Mouse (Mus musculus): ENCODE results near the gene Acsm3. TPM values are rescaled to one million over a fixed set of nuclear protein-coding genes. Genes with fewer than 3 reads are reported as not detected.

The Acsm3 gene
- total RNA-seq, 2 experiments from 2014 or later, result 0.62 to 0.67 TPM

DNA sequence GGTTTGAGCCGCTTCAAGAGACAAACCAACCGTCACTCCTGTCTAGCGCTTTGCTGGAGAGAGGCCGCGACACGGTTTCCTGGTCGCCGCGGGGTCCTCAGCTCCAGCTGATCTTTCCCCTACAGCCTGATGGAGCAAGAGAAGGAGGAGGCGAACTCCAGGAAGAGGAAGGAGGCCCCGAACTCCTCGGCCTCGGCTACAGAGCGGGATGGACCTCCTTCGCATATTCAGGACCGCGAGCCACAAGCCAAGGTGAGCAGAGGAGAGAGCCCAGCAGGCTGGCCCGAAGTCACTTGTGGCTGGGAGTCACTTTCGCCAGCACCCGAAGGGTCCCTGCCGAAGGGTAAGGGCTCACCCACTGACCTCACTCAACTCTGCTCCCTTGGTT, 33.5 kb downstream of the Acsm3 start:
- no peak for DNase-seq
- intact Hi-C loops (cut with DNase I), result loop anchor here (5.0 kb wide), 2 partner anchors 72 to 98 kb away; partner anchors contain the start of gene Thumpd1

DNA sequence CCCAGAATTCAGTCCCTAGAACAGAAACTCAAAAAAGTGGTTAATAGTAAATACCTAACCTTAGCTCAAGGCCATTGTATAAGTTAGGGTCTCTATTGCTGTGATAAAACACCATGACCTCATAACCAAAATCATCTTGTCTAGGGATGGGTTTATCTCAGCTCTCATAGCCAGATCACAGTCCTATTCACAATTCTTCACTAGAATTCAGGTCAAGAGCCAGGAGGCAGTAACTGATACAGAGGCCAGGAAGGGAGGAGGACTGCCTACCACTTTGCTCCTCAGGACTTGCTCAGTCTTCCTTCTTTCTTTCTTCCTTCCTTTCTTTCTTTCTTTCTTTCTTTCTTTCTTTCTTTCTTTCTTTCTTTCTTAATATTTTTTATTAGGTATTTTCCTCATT, 34.6 kb downstream of the Acsm3 start:
- intact Hi-C loops (cut with DNase I), result no loop called here
- no peak for DNase-seq

DNA sequence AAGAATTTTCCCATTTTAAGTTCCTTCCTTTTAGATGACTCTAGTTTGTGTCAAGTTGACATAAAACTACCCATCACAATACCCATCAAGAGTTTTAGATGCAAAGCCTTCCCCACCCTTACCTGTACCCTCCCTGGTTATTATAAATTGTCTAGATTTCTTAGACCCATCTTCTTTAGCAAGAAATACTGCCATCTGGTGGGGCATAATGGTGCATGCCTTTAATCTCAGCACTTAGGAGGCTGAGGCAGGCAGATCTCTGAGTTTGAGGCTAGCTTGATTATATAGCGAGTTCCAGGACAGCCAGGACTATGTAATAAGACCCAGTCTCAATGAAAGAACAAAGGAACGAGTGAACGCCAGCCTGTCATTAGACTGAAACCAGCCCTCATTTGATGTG, 39.8 kb downstream of the Acsm3 start:
- intact Hi-C loops (cut with DNase I), result loop anchor here (5.0 kb wide), 1 partner anchor 128 kb away; no protein-coding TSS in a partner anchor
- no peak for DNase-seq

DNA sequence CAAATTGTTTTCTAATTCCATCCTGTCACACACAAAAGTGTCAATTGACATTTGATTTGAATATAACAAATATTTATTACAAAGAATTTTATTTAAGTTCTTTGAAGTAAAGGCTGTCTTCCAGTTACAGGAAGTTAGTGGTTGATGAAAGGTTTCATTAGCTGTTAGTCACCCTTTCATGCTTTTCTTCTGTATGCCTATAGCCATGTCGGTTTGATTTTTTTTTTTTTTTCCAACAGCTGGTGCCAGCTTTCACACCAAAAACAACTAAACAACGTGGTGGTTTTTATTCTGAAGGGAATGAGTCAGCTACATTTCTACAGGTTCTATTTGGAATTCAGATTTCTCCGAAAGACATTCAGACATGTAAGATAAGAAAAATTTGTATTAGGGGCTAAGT, 40.3 kb downstream of the Acsm3 start:
- intact Hi-C loops (cut with DNase I), result loop anchor here (5.0 kb wide), 1 partner anchor 129 kb away; no protein-coding TSS in a partner anchor

DNA sequence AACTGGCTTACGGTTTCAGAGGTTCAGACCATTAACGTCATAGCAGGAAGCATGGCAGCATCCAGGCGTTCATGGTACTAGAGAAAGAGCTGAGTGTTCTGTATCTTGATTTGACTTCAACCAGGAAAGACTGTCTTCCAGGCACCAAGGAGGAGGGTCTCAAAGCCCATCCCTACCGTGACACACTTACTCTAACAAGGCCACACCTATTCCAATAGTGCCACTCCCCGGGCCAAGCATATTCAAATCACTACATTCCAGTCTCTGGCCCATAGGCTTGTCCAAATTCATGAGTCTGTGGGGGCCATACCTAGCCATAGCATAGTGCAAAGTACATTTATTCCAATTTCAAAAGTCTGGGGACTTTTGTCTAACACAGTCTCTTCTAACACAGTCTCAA, 46.7 kb downstream of the Acsm3 start:
- DNase-seq, result no peak
- intact Hi-C loops (cut with DNase I), result no loop called here

More for the DNA sequence above, 40.3 kb downstream of the Acsm3 start:
- DNase-seq, result no peak

DNA sequence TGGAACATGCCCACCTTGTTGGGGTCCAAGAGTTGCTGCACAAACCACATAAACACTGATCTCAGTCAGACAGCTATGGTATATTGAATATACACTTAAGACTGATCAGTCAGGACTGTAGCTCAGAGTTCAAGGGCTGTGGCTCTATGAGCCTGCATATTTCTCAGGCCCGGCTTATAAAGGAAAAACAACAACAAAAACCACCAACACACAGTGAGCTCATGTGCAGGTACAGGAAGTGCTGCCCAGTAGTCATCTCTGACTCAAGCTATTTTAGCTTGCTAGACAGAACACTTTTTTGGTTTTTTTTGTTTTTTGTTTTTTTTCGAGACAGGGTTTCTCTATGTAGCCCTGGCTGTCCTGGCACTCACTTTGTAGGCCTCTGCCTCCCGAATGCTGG, 48.0 kb downstream of the Acsm3 start:
- intact Hi-C loops (cut with DNase I), result no loop called here
- no peak for DNase-seq

DNA sequence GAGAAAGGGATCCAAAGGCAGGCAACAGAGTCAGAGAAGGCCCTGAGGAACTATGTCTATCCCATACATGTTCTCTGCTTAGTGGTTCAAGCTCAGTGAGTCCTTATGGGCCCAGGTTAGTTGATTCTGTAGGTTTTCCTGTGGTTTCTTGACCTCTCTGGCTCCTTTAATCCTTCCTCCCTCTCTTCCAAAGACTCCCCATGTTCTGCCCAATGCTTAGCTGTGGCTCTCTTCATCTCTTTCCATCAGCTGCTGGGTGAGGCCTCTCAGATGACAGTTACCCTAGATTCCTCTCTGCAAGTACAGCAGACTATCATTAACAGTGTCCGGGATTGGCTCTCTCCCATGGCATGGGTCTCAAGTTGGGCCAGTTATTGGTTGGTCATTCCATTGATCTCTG, 74.6 kb downstream of the Acsm3 start:
- intact Hi-C loops (cut with DNase I), result no loop called here
- no peak for DNase-seq

DNA sequence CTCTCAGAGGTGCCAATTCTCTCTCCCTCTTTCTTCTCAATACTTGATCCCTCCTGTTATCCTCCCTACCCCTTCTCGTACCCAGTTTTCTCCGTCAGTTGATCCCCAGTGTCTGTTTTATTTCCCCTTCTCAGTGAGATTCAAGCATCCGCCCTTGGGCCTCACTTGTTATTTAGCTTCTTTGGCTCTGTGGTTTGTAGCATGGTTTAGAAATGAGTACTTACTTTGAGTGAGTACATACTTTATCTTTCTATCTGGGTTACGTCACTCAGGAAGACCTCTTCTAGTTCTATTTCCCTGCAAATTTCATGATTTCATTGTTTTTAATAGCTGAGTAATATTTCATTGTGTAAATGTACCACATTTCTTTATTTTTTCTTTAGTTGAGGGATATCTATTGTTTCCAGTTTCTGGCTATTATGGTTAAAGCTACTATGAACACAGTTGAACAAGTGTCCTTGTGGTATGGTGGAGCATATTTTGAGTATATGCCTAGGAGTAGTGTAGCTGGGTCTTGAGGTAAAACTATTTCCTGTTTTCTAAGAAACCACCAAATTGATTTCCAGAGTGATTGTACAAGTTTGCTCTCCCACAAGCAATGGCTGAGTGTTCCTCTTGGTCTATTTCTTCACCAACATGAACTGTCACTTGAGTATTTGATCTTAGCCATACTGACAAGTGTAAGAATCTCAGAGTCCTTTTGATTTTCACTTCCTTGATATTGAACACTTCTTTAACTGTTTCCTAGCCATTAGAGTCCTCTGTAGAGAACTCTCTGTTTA, 75.5 kb downstream of the Acsm3 start:
- DNase-seq, result no peak
- intact Hi-C loops (cut with DNase I), result no loop called here

Other genes starting within 250 kb of the Acsm3 start
- gene Acsm5, start 241.5 kb upstream of the Acsm3 start, total RNA-seq (2021), result under 1 TPM; 0.38 to 0.55 TPM
- gene Pdilt, start 237.4 kb upstream of the Acsm3 start, total RNA-seq (2021), result not detected
- gene Acsm2, start 206.6 kb upstream of the Acsm3 start, total RNA-seq (2021), result not detected
- gene Acsm1, start 153.9 kb upstream of the Acsm3 start, total RNA-seq (2021), result not detected
- gene Acsm4, start 70.9 kb upstream of the Acsm3 start, total RNA-seq (2021), result not detected
- 10 to 100 TPM; 21.1 to 22.8 TPM for gene Thumpd1, start 40.1 kb upstream of the Acsm3 start, total RNA-seq (2021)
- gene Rexo5, start 33.1 kb downstream of the Acsm3 start, total RNA-seq (2021), result 1 to 10 TPM; 3.5 to 6.0 TPM
- gene Eri2, start 33.1 kb downstream of the Acsm3 start, total RNA-seq (2021), result 1 to 10 TPM; 3.8 to 4.8 TPM
- 1 to 10 TPM; 6.6 to 7.6 TPM for gene Lyrm1, start 134.9 kb downstream of the Acsm3 start, total RNA-seq (2021)
- gene Dcun1d3, start 135.4 kb downstream of the Acsm3 start, total RNA-seq (2021), result 10 to 100 TPM; 12.2 to 14.0 TPM

Data from heart, postnatal 10 days (tissue).